Mouse (Mus musculus) granulocyte monocyte progenitor cell, adult 5-6 weeks (primary cell): Measurements from ENCODE around the gene Aven. TPM values are rescaled to one million over a fixed set of nuclear protein-coding genes. Genes with fewer than 3 reads are reported as not detected.

Experiments used
- ATAC-seq: replicated peaks from 2 replicates; pipeline ENCODE4 v1.8.0; 2016; ENCODE audit warnings: mild to moderate bottlenecking, moderate TSS enrichment, inconsistent platforms; ENCODE audit not compliant: poor library complexity, severe bottlenecking
- total RNA-seq, 2 experiments: library from RNA; stranded (forward) in 1 of 2; stranded (reverse) in 1 of 2; fragments of 200-712, 200-1000 nt in 1 of 2; fragments of >200 nt in 1 of 2; fragmentation: Nextera tagmentation in 1 of 2; gene quantifications; 2 replicates each; pipeline ENCODE4 v1.2.3; 2014 to 2017

The Aven gene
- total RNA-seq, 2 experiments from 2014 or later = 23.5 to 25.0 TPM

- no peak for ATAC-seq
Observed at GRCm38 (mm10) chr2:112484886-112485285, 7.9 kb upstream of the Aven start.

- no peak for ATAC-seq
Observed at GRCm38 (mm10) chr2:112490483-112491196, 2.1 kb upstream of the Aven start.

GRCm38 (mm10) chr2:112491629-112492028 is 1.1 kb upstream of the Aven start:
- no peak for ATAC-seq

GRCm38 (mm10) chr2:112492431-112492855 is 321 bp upstream of the Aven start:
- peak; percentile 21 for ATAC-seq

GRCm38 (mm10) chr2:112493539-112494260 is 936 bp downstream of the Aven start:
- no peak for ATAC-seq

- ATAC-seq = no peak
Observed at GRCm38 (mm10) chr2:112497851-112498250, 5.1 kb downstream of the Aven start.

GRCm38 (mm10) chr2:112501209-112501608 is 8.4 kb downstream of the Aven start:
- ATAC-seq = peak; percentile 98

GRCm38 (mm10) chr2:112503978-112504377 is 11.2 kb downstream of the Aven start:
- no peak for ATAC-seq

GRCm38 (mm10) chr2:112506841-112507435 is 14.2 kb downstream of the Aven start:
- no peak for ATAC-seq

- ATAC-seq = no peak
Observed at GRCm38 (mm10) chr2:112507444-112507843, 14.7 kb downstream of the Aven start.

GRCm38 (mm10) chr2:112510140-112510539 is 17.4 kb downstream of the Aven start:
- no peak for ATAC-seq

GRCm38 (mm10) chr2:112513036-112513435 is 20.3 kb downstream of the Aven start:
- ATAC-seq = no peak

GRCm38 (mm10) chr2:112516728-112517127 is 24.0 kb downstream of the Aven start:
- no peak for ATAC-seq

- ATAC-seq = no peak
Observed at GRCm38 (mm10) chr2:112517218-112517617, 24.5 kb downstream of the Aven start.

GRCm38 (mm10) chr2:112518541-112518940 is 25.8 kb downstream of the Aven start:
- no peak for ATAC-seq

- 0 out of 2 replicates have a peak, but pooled peaks have one; percentile 44 for ATAC-seq
Observed at GRCm38 (mm10) chr2:112520526-112521482, 28.0 kb downstream of the Aven start.

- ATAC-seq = no peak
Observed at GRCm38 (mm10) chr2:112526933-112527332, 34.2 kb downstream of the Aven start.

GRCm38 (mm10) chr2:112532812-112533496 is 40.2 kb downstream of the Aven start:
- ATAC-seq = no peak

GRCm38 (mm10) chr2:112534677-112535222 is 42.0 kb downstream of the Aven start:
- ATAC-seq = no peak
